Mouse (Mus musculus) MEL (cell line): ENCODE data around the gene Polr2c. TPM values are rescaled to one million over a fixed set of nuclear protein-coding genes. Genes with fewer than 3 reads are reported as not detected.

Experiments used
- DNase-seq: peaks from one replicate; pipeline ENCODE4 v3.0.0; 2011; ENCODE audit warnings: low read depth, low spot score
- H3K27ac ChIP-seq: 2 replicates; pipeline ENCODE4 v1.5.1; 2012; ENCODE audit warnings: low read depth, mild to moderate bottlenecking, control low read depth, low read length, moderate library complexity; ENCODE audit not compliant: control insufficient read depth
- H3K27me3 ChIP-seq, 2 experiments: fragments of 150-350 bp in 1 of 2; sonication (generic) in 1 of 2; 2 replicates each; pipeline ENCODE4 v1.6.1; 2012; ENCODE audit warnings: low read length in 2 of 2, mild to moderate bottlenecking in 2 of 2, improper control_type of control experiment in 1 of 2, moderate library complexity in 1 of 2; ENCODE audit not compliant: insufficient read depth in 2 of 2, control insufficient read depth in 1 of 2
- H3K36me3 ChIP-seq, 2 experiments: 2 replicates each; pipeline ENCODE4 v1.6.1; 2012 to 2014; ENCODE audit warnings: low read length in 2 of 2, improper control_type of control experiment in 1 of 2, inconsistent platforms in 1 of 2, mild to moderate bottlenecking in 1 of 2; ENCODE audit not compliant: insufficient read depth in 2 of 2, control insufficient read depth in 1 of 2
- H3K4me1 ChIP-seq, 2 experiments: fragments of 150-350 bp in 1 of 2; sonication (generic) in 1 of 2; 2 replicates each; pipeline ENCODE4 v1.6.1; 2012; ENCODE audit warnings: low read length in 2 of 2, improper control_type of control experiment in 1 of 2, mild to moderate bottlenecking in 1 of 2; ENCODE audit not compliant: insufficient read depth in 2 of 2, control insufficient read depth in 1 of 2
- H3K4me3 ChIP-seq, 2 experiments: fragments of 150-350 bp in 1 of 2; sonication (generic) in 1 of 2; 2 replicates each; pipeline ENCODE4 v1.5.1; 2012; ENCODE audit warnings: low read depth in 2 of 2, low read length in 2 of 2, mild to moderate bottlenecking in 2 of 2, moderate library complexity in 2 of 2, control low read depth in 1 of 2, improper control_type of control experiment in 1 of 2; ENCODE audit not compliant: control insufficient read depth in 1 of 2, insufficient read depth in 1 of 2
- H3K79me2 ChIP-seq: 2 replicates; pipeline ENCODE4 v1.6.1; 2012; ENCODE audit warnings: mild to moderate bottlenecking, low read length, moderate library complexity; ENCODE audit not compliant: control insufficient read depth, poor library complexity, insufficient read depth
- H3K9ac ChIP-seq: 2 replicates; pipeline ENCODE4 v1.6.1; 2012; ENCODE audit warnings: low read depth, mild to moderate bottlenecking, control low read depth, low read length, moderate library complexity; ENCODE audit not compliant: control insufficient read depth, poor library complexity, severe bottlenecking
- H3K9me3 ChIP-seq: fragments of 150-350 bp; sonication (generic); replicated peaks from 2 replicates; pipeline ENCODE4 v1.6.1; 2012; ENCODE audit warnings: mild to moderate bottlenecking, low read length, improper control_type of control experiment, moderate library complexity; ENCODE audit not compliant: insufficient read depth
- BHLHE40 ChIP-seq: IDR thresholded peaks from 2 replicates; pipeline ENCODE4 v1.6.1; 2012; ENCODE audit warnings: low read depth, mild to moderate bottlenecking, inconsistent platforms, low read length, improper control_type of control experiment, borderline replicate concordance
- CHD1 ChIP-seq: IDR thresholded peaks from 2 replicates; pipeline ENCODE4 v1.6.1; 2012; ENCODE audit warnings: low read depth, mild to moderate bottlenecking, inconsistent platforms, low read length, improper control_type of control experiment
- CHD2 ChIP-seq: IDR thresholded peaks from 2 replicates; pipeline ENCODE4 v1.6.1; 2011; ENCODE audit warnings: low read length, improper control_type of control experiment
- ELF1 ChIP-seq: IDR thresholded peaks from 2 replicates; pipeline ENCODE4 v1.6.1; 2014; ENCODE audit warnings: low read depth, mild to moderate bottlenecking, inconsistent platforms, low read length, improper control_type of control experiment, moderate library complexity
- EP300 ChIP-seq, 2 experiments: IDR thresholded peaks; 2 replicates each; pipeline ENCODE4 v1.6.1; 2011; ENCODE audit warnings: improper control_type of control experiment in 2 of 2, low read length in 2 of 2, low read depth in 1 of 2, mild to moderate bottlenecking in 1 of 2
- JUND ChIP-seq: IDR thresholded peaks from 2 replicates; pipeline ENCODE4 v1.6.1; 2011; ENCODE audit warnings: low read depth, mild to moderate bottlenecking, improper control_type of control experiment, low read length
- NRF1 ChIP-seq: IDR thresholded peaks from 2 replicates; pipeline ENCODE4 v1.6.1; 2014; ENCODE audit warnings: low read depth, mild to moderate bottlenecking, inconsistent platforms, low read length, improper control_type of control experiment, moderate library complexity; ENCODE audit not compliant: poor library complexity, insufficient read depth, severe bottlenecking
- POLR2AphosphoS2 ChIP-seq: IDR thresholded peaks from 2 replicates; pipeline ENCODE4 v1.6.1; 2011; ENCODE audit warnings: low read length, improper control_type of control experiment
- POLR2AphosphoS5 ChIP-seq: IDR thresholded peaks from 2 replicates; pipeline ENCODE4 v1.6.1; 2012; ENCODE audit warnings: low read depth, borderline replicate concordance, mild to moderate bottlenecking, inconsistent platforms, low read length, moderate library complexity, mixed read lengths
- RAD21 ChIP-seq: IDR thresholded peaks from 2 replicates; pipeline ENCODE4 v1.6.1; 2011; ENCODE audit warnings: mild to moderate bottlenecking, low read depth, low read length, improper control_type of control experiment
- RCOR1 ChIP-seq: IDR thresholded peaks from 2 replicates; pipeline ENCODE4 v1.6.1; 2012; ENCODE audit warnings: low read depth, mild to moderate bottlenecking, inconsistent platforms, low read length, improper control_type of control experiment
- SIN3A ChIP-seq: IDR thresholded peaks from 2 replicates; pipeline ENCODE4 v1.6.1; 2012; ENCODE audit warnings: low read length, improper control_type of control experiment, inconsistent platforms
- TAL1 ChIP-seq: IDR thresholded peaks from 2 replicates; pipeline ENCODE4 v1.6.1; 2012; ENCODE audit warnings: mild to moderate bottlenecking, inconsistent platforms, low read length, moderate library complexity, mixed read lengths
- TBP ChIP-seq: IDR thresholded peaks from 2 replicates; pipeline ENCODE4 v1.8.0; 2011; ENCODE audit warnings: low read depth, low read length, improper control_type of control experiment
- UBTF ChIP-seq: IDR thresholded peaks from 2 replicates; pipeline ENCODE4 v1.6.1; 2012; ENCODE audit warnings: low read depth, mild to moderate bottlenecking, inconsistent platforms, low read length, improper control_type of control experiment, moderate library complexity, borderline replicate concordance; ENCODE audit not compliant: insufficient read depth
- USF2 ChIP-seq, 2 experiments: IDR thresholded peaks; 2 replicates each; pipeline ENCODE4 v1.6.1; 2011 to 2012; ENCODE audit warnings: improper control_type of control experiment in 2 of 2, low read length in 2 of 2, borderline replicate concordance in 1 of 2, inconsistent platforms in 1 of 2, low read depth in 1 of 2, mild to moderate bottlenecking in 1 of 2; ENCODE audit not compliant: insufficient read depth in 1 of 2
- ZKSCAN1 ChIP-seq: IDR thresholded peaks from 2 replicates; pipeline ENCODE4 v1.6.1; 2012; ENCODE audit warnings: low read depth, mild to moderate bottlenecking, inconsistent platforms, low read length, improper control_type of control experiment, moderate library complexity
- ZMIZ1 ChIP-seq: IDR thresholded peaks from 2 replicates; pipeline ENCODE4 v1.6.1; 2012; ENCODE audit warnings: low read depth, mild to moderate bottlenecking, inconsistent platforms, low read length, improper control_type of control experiment, moderate library complexity
- polyA plus RNA-seq, 2 experiments: library from polyadenylated mRNA; stranded (reverse) in 1 of 2; unstranded in 1 of 2; fragments of >175 nt in 1 of 2; fragments of >200 nt in 1 of 2; gene quantifications; 2 replicates each; pipeline versions ENCODE4 v1.2.1 to v1.2.4; 2012; ENCODE audit warnings: low replicate concordance in 2 of 2, low read depth in 1 of 2; ENCODE audit not compliant: insufficient read length in 2 of 2, insufficient read depth in 1 of 2, missing spikeins in 1 of 2
- total RNA-seq: library from RNA; depleted of rRNA; stranded (reverse); fragments of 300-350 nt; gene quantifications from 2 replicates; pipeline ENCODE4 v1.2.3, GENCODE M21; 2012

The Polr2c gene
- total and polyA plus RNA-seq, 3 experiments, result 92.5 to 181 (median 151) TPM

DNA sequence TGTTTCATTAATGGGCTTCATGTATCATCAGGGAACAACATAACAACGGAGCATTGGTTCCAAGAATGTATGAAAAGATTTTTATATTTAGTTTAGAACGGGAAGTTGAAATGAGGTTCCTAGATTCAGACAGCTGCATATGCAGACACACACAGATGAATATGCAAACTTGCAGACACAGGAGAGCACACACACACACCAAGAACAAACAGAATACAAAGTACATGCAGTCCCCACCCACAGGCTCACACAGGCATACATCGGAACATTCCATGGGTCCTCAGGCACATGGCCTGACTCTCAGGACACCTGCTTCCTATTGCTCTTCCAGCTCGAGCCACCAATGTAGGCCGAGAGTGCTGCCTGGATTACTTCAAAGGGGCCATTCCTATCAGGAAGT lies 46.4 kb upstream of the Polr2c start:
- no peak overlapping the region for H3K9ac ChIP-seq
- H3K79me2 ChIP-seq, result no peaks in the 10 kb centered on the region
- no peaks in the 10 kb centered on the region for H3K36me3 ChIP-seq
- TF ChIP-seq POLR2AphosphoS5 (no peak), SIN3A (no peak), CHD2 (no peak), JUND (no peak), CHD1 (no peak), RAD21 (no peak)
- DNase-seq, result no peak
- no peaks in the 10 kb centered on the region for H3K27me3 ChIP-seq
- no peak overlapping the region for H3K27ac ChIP-seq
- H3K4me1 ChIP-seq, result no peaks in the 10 kb centered on the region
- no peak overlapping the region for H3K4me3 ChIP-seq
- H3K9me3 ChIP-seq, result no peaks in the 10 kb centered on the region

DNA sequence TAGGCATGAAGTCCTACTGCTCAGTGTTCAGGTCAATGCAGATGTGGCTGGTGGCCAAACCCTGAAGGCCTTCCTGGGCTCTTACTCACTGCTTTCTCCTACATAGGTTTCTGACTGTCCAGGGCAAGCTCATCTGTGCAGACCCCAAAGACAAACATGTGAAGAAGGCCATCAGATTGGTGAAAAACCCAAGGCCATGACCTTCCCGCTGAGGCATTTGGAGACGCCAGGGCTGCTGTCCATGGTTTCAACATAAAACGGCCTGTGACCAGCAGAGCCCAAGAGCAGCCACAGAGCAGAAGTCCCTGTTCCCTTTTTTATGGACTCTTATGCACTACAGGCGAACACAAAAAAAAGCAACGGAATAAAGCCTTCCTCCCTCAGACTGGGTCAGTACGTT lies 45.6 kb upstream of the Polr2c start:
- H3K79me2 ChIP-seq, result no peaks in the 10 kb centered on the region
- no peak for DNase-seq
- no peaks in the 10 kb centered on the region for H3K4me1 ChIP-seq
- no peaks in the 10 kb centered on the region for H3K9me3 ChIP-seq
- no peak overlapping the region for H3K9ac ChIP-seq
- TF ChIP-seq POLR2AphosphoS2 (no peak), JUND (no peak), TAL1 (no peak), ZMIZ1 (no peak), UBTF (no peak), ELF1 (no peak), EP300 (IDR thresholded peaks at IDR 0.05; ENCODE audit: low read depth in 1 of 2, low read length in 2 of 2) (no peak), ZKSCAN1 (no peak), RCOR1 (no peak), USF2 (IDR thresholded peaks at IDR 0.05; ENCODE audit: borderline replicate concordance in 1 of 2, insufficient read depth in 1 of 2, low read depth in 1 of 2, low read length in 2 of 2) (no peak), NRF1 (no peak), TBP (no peak), BHLHE40 (no peak)
- H3K27ac ChIP-seq, result no peak overlapping the region
- no peak overlapping the region for H3K4me3 ChIP-seq
- no peaks in the 10 kb centered on the region for H3K36me3 ChIP-seq
- no peaks in the 10 kb centered on the region for H3K27me3 ChIP-seq
